Mouse (Mus musculus) telencephalon, adult 2 months (tissue): ENCODE data around the gene Qk.

ENCODE experiments used
- DNase-seq: peaks from one replicate; pipeline ENCODE4 v3.0.0-alpha.2; 2011; ENCODE audit warnings: low read depth, low spot score

Qk gene

GRCm38 (mm10) chr17:10266207-10266606, 53.4 kb downstream of the Qk start:
- no peak for DNase-seq

DNA sequence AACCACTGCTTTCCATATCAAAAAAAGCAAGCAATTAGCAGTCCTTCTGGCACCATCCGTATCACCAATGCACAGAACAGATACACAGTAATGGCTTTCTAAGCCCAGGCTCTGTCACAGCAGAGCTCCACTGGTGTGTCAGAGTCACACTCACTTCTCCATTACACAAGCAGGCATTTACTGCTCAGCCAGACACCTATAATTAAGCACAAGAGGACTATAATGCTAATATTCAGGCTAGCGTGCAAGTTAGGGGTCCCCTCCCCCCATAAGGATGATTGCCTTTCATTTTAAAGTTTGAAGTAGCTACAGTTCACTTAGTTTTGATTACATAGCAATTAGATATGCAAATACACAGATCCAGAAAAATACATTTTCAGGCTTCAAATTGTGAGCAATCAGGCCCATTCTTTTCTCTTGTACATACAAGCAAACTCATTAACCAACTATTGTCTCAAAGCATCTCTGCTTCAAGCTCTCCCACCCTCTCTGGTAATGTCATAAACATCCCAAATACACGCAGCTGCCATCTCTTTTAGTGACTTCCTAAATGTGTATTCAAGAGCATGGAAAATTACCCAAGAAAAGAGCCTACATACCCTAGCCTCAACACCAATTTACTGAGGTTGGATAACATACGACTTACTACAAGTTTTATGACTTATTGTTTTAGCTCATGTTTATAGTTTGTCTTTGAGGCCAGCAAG, 68.2 kb downstream of the Qk start:
- DNase-seq: peak; percentile 39

DNA sequence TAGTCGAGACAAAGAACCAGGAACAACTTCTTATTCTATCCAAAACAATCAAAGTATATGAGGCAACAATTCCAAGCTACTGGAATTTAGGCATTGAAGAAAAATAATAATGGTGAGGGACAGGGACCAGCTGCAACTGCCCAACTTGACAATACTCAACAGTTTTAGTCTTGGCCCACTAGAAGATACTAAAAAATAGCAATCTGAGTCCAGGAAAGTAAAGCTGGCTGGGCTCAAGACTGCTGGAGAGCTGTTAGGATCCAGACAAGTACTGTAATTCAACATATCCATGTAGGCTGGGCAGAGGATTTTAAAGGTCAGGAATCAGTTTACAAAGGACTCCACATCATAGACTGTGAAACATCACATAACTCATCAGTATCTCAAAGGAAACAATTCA, 79.6 kb downstream of the Qk start:
- no peak for DNase-seq

GRCm38 (mm10) chr17:10236595-10236994, 83.1 kb downstream of the Qk start:
- DNase-seq: no peak

DNA sequence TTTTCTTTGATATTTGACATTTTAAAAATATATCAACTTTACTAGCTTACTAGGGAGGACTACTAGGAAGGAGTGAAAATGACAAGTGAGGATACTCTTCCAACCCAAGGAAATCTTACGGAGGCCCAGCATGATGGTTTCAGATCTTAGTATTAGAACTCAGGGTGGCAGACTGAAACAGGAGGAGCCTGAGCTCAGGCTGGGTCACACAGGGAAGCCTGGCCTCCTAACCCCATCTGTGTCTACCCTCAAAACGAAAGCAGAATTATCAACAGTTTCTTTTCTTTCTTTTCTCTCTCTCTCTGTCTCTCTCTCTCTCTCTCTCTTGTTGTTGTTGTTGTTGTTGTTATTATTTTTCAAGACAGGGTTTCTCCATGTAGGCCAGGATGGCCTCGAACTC, 87.2 kb downstream of the Qk start:
- DNase-seq: no peak

DNA sequence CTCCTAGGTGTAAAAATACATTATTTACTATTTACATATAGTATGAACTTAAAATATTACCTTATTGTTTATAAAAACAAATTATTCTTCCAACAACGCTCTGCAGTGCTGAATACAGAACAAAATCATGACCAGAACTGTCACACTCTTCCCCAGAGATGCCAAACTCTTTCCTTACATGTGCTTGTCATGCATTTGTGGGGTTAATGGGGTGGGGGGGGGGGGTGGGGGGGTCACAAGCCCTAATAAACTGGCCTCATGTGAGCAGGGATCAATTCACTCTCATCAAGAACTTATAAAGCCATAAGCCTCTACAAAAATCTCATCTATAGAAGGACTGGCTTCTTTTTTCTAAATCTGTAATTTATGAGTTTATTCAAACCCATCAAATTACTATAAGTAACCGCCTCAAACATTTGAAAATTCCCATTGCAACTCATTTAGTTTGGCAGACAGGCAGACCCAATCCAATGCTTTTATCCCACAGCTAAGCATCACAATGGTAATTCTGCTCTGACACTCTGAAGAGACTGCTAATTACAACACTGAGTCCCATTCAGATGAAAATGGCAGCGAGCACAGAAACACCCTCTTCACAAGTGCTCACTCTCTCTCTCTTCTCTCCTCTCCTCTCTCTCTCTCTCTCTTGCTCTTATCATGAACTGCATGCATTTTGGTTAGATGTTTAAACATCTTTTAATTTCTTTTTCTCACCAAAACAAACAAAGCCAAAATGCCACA, 91.7 kb downstream of the Qk start:
- DNase-seq: peak; percentile 38

GRCm38 (mm10) chr17:10216164-10216563, 103.5 kb downstream of the Qk start:
- DNase-seq: no peak

- no peak for DNase-seq
Measured at GRCm38 (mm10) chr17:10209154-10209777, 110.4 kb downstream of the Qk start.

DNA sequence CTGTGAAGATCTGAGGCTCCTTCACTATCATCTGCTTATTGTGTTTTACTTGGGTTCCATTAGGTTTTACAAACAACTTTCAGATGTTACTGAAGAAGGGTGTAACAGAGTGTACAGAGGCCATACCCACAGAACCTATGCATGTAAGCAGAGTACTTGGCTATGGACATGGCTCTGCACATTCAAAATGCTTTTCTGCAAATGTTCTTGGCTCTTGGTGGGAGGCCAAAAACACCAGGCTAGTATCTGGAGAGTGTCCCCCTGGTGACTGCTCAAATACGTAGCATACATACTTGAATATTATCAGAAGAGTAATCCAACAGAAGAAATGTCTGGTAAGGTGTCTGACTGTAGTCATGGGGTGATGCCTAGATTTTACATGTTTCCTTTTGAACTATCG, 121.0 kb downstream of the Qk start:
- DNase-seq: no peak

DNA sequence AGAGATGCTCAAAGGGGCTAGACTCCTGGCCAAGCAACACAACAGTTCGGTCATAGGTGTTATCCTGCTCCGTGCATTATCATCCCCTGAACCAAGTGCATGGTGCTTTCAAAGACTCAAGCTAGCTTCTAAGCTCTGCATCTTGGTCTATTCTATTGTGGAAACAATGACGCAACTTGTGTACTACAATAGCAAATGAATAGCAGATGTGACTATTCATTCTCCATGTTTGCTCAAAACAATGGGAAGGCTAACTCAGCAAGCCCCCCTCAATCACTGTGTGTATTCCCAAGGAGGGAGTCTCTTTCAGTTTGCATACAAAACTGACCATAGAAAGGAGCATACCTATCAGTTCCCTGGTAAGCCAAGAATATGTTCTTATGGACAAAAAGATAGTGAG, 121.4 kb downstream of the Qk start:
- peak; percentile 15 for DNase-seq

GRCm38 (mm10) chr17:10195703-10196102, 124.0 kb downstream of the Qk start:
- no peak for DNase-seq

GRCm38 (mm10) chr17:10190857-10191256, 128.8 kb downstream of the Qk start:
- no peak for DNase-seq

DNA sequence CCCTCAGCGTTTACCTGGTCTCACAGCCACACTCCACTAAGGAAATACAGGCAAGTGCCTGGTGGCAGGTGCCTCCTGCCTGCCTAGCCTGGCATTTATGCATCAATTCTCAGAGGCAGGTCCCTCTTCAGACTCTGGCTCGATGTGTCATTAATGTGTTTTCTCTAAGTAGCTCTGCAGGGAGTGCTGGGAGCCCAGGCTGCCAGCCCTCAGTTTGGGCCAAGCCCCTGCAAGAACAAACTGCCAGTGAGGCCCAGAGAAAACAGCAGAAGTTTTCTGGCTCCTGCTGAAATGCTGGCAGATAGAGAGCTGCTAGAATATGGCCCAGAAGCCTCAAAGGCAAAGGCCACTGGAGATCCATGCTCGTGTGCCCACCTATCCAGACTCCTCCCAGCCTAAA, 131.2 kb downstream of the Qk start:
- no peak for DNase-seq

DNA sequence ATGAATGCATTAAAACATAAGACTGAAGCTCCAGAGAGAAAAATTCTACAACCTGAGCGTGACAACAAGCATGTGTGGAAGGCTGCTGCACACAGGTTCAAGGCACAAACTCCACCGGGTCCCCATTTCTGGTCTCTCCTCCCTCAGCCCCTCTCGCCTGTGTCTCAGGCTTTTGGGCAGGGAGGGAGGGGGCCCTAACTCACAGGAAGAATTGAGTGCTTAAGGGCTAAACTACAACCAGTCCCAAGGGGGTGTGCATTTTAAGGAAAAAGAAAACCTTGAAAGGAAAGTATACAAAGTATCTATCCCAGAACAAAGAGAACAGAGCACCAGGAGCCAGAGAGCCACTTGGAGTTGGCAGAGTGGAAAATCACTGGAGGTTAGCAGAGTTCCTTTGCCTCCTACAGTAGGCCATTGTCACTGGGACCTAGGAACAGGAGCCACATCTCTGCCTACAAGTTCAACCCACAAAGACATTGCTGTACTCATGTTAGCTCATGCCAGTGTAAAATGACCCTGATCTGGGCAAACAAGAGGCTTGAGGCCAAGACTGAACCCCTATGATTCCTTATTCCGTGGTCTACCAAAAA, 132.1 kb downstream of the Qk start:
- DNase-seq: peak; percentile 33

GRCm38 (mm10) chr17:10181761-10182160, 137.9 kb downstream of the Qk start:
- no peak for DNase-seq

DNA sequence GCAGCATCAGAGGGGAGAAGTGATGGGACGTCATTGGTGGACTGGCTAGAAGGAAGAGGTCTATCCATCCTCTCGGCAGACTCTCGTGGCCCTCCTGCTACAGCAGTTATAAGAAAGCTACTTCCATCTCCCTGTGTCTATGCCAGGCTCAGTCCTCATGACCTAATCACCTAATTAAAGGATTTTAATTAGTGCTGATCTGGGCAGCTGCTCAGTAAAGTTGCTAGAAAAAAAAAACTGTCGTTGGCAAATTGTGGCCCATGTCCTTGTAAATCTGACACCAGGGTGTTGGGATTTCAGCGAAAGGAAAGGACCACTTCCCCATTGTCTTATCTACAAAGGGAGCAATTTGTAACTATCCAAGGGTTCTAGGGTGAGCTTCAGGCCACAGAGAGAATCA, 142.6 kb downstream of the Qk start:
- no peak for DNase-seq

DNA sequence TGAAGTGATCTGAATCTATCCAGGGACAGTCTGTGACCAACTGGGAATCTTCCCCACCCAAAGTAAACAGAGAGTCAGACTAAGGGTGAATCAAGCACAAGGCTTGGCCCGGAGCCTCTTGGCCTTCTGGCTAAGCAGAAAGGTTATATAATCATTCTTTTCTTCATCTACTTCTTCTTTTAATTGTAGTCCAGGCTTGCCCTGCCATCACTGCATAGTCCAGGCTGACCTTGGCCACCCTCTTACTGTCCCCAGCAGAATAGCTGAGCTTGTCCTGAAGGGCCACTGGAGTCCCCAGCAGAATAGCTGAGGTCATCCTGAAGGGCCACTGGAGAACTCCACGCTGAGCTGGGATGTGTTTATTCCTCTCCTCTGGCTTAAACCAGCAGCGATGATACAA, 158.4 kb downstream of the Qk start:
- no peak for DNase-seq

- DNase-seq: no peak
Measured at GRCm38 (mm10) chr17:10160415-10160814, 159.2 kb downstream of the Qk start.

DNA sequence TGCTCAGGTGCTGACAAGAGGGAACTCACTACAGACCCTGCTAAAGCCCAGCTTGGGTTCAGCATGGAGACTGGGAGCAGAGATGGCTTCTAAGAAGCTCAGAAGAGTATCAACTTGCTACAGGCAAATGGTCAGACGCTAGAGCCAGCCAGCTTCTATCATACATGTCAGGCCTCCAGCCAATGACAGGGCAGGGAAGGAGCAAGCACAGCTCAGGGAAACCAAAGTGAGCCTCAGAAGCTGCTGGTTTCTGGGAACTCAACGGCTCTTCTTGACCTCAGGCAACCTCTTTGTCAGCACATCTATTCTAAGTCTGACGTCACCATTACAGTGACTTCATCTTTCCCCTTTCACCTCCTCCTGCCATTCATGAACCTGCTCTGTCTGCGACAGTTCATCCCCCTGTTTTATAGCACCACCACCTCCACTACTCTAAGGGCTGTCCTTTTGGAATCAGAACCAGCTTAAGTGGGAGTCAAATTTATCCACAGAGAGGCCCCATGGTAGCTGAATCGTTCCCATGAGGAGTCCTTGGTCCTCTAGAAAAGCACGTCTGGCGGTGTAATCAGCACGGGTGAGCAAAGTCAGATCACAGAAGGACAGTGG, 166.7 kb downstream of the Qk start:
- DNase-seq: no peak
